Mouse (Mus musculus) liver, embryonic 12.5 days (tissue): Measurements from ENCODE around the gene Kcnk16. TPM values are rescaled to one million over a fixed set of nuclear protein-coding genes. Genes with fewer than 3 reads are reported as not detected.
A peak's percentile ranks its signal among the peaks of the same experiment; 100 is the strongest.

Source experiments
- ATAC-seq: fragments of 200-750 bp; cut with Nextera tagmentation; 2 replicates; pipeline ENCODE4 v1.8.0; 2017; ENCODE audit warnings: moderate number of reproducible peaks, mild to moderate bottlenecking, moderate library complexity
- H3K27ac ChIP-seq: fragments of 300-500 bp; sonication (generic); 2 replicates; pipeline ENCODE4 v1.5.1; 2016; ENCODE audit warnings: mild to moderate bottlenecking
- H3K27me3 ChIP-seq: fragments of 300-500 bp; sonication (generic); replicated peaks from 2 replicates; pipeline ENCODE4 v1.6.1; 2016; ENCODE audit warnings: mild to moderate bottlenecking, moderate library complexity
- H3K36me3 ChIP-seq: fragments of 300-500 bp; sonication (generic); 2 replicates; pipeline ENCODE4 v1.6.1; 2016; ENCODE audit warnings: mild to moderate bottlenecking, moderate library complexity
- H3K4me1 ChIP-seq: fragments of 300-500 bp; sonication (generic); 2 replicates; pipeline ENCODE4 v1.6.1; 2016
- H3K4me2 ChIP-seq: fragments of 300-500 bp; sonication (generic); 2 replicates; pipeline ENCODE4 v1.6.1; 2016; ENCODE audit warnings: mild to moderate bottlenecking, moderate library complexity
- H3K4me3 ChIP-seq: fragments of 300-500 bp; sonication (generic); 2 replicates; pipeline ENCODE4 v1.5.1; 2016; ENCODE audit warnings: mild to moderate bottlenecking, moderate library complexity
- H3K9ac ChIP-seq: fragments of 300-500 bp; sonication (generic); 2 replicates; pipeline ENCODE4 v1.6.1; 2016; ENCODE audit warnings: mild to moderate bottlenecking, moderate library complexity
- H3K9me3 ChIP-seq: fragments of 300-500 bp; sonication (generic); replicated peaks from 2 replicates; pipeline ENCODE4 v1.6.1; 2016; ENCODE audit warnings: mild to moderate bottlenecking, moderate library complexity
- WGBS: fragments of 180-500 bp; shearing (Covaris S2); methylation state at CpG from one replicate; pipeline ENCODE4 v1.1.7; 2016; ENCODE audit not compliant: insufficient replicate concordance; 5-methylcytosine and 5-hydroxymethylcytosine counted together
- polyA plus RNA-seq: library from polyadenylated mRNA; unstranded; fragments of >200 nt; fragmentation: Nextera tagmentation; extraction: Ambion mirVana; gene quantifications from 2 replicates; pipeline ENCODE4 v1.2.1, GENCODE M21; 2016

The Kcnk16 gene
- polyA plus RNA-seq, 1 experiment from 2014 or later = 1.4 TPM

DNA sequence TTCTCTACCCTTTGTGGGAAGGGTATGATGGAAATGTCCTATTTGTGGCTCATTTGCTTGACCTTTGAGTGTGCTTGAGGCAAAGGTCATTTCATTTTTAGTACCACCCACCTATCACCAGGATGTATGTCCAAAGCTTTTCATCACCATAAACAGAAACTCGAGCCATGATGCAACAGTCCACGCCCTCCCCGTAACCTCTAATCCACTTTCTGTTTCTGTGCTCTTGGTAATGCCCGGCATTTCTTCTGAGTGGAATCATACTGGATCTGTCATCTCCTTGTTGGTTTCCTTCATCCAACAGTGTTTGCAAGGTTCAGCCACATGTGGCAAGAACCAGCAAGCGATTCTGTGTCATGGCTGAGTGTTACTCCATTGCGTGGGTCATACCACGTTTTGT is 54.9 kb downstream of the Kcnk16 start:
- H3K9me3 ChIP-seq = no peaks in the 10 kb centered on the region
- H3K9ac ChIP-seq = no peak overlapping the region
- no peaks in the 10 kb centered on the region for H3K27me3 ChIP-seq
- no peak overlapping the region for H3K4me2 ChIP-seq
- H3K4me1 ChIP-seq = peaks cover 30% of the 10 kb centered on the region
- H3K36me3 ChIP-seq = no peaks in the 10 kb centered on the region
- no peak overlapping the region for H3K27ac ChIP-seq
- WGBS = 65% methylated on average over 7 of the region's 7 CpGs
- no peak overlapping the region for H3K4me3 ChIP-seq
- no peak for ATAC-seq

DNA sequence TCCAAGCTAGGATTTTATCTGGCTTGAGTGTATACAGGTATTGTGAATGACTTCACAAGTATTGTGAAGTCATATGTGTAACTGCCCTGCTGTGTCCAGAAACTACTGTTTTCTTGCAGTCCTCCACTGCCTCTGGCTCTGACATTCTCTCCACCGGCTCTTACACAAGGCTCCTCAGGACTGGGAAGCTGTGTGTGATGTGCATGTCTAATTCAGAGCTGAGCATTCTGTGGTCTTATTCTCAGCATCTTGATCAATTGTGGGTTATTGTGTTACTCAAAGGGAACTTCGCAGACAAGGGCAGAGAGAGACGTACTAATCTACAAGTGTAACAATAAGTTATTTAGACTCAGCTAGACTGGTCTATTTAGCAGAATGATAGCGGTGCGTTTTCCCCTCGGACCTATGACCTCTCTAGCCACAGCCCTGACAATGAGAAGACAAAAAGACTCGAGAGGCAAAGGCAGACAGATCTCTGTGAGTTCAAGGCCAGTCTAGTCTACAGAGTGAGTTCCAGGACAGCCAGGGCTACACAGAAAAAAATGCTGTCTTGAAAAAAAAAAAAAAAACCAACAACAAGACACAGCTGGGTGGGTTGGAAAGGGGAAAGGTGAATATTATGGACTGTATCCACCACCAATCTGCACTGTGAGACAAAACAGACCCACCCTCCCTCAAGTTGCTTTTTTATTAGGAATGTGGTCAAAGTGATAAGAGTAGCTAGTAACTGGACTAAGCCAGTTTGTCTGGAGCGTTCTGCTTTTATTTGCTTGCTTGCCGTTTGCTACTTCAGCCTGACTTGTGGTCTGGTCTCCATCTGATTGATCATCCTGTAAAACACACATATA is 57.0 kb downstream of the Kcnk16 start:
- no peaks in the 10 kb centered on the region for H3K9me3 ChIP-seq
- peaks cover 36% of the 10 kb centered on the region for H3K4me1 ChIP-seq
- H3K36me3 ChIP-seq = no peaks in the 10 kb centered on the region
- no peak overlapping the region for H3K27ac ChIP-seq
- H3K9ac ChIP-seq = no peak overlapping the region
- peak; percentile 53; the same call in 1 of the 2 replicates for ATAC-seq
- H3K4me3 ChIP-seq = no peak overlapping the region
- H3K4me2 ChIP-seq = no peak overlapping the region
- no peaks in the 10 kb centered on the region for H3K27me3 ChIP-seq
- WGBS = 46% methylated on average over 9 of the region's 9 CpGs

Other genes starting within 250 kb of the Kcnk16 start
- gene Saysd1, start 130.7 kb downstream of the Kcnk16 start, polyA plus RNA-seq = 4.5 and 4.8 TPM in 2 replicates
- gene Kcnk5, start 87.4 kb downstream of the Kcnk16 start, polyA plus RNA-seq = 8.6 and 8.9 TPM in 2 replicates
- gene Nudt13, start 25.5 kb upstream of the Kcnk16 start, polyA plus RNA-seq = 7.8 and 9.3 TPM in 2 replicates
- gene Ecd, start 78.9 kb upstream of the Kcnk16 start, polyA plus RNA-seq = 49.2 and 49.5 TPM in 2 replicates
- gene Fam149b, start 79.0 kb upstream of the Kcnk16 start, polyA plus RNA-seq = 14.6 TPM in 2 replicates
- 146 and 147 TPM in 2 replicates for gene Dnajc9, start 119.7 kb upstream of the Kcnk16 start, polyA plus RNA-seq
- 80.1 and 81.3 TPM in 2 replicates for gene Mrps16, start 124.4 kb upstream of the Kcnk16 start, polyA plus RNA-seq
- gene Cfap70, start 183.0 kb upstream of the Kcnk16 start, polyA plus RNA-seq = 0.19 and 0.25 TPM in 2 replicates
- gene Anxa7, start 210.9 kb upstream of the Kcnk16 start, polyA plus RNA-seq = 49.2 and 51.4 TPM in 2 replicates
- gene Mss51, start 227.7 kb upstream of the Kcnk16 start, polyA plus RNA-seq = 0.48 and 0.57 TPM in 2 replicates